Mouse (Mus musculus) layer of hippocampus, postnatal 10 days (tissue): ENCODE measurements around the gene Zbed6. TPM values are rescaled to one million over a fixed set of nuclear protein-coding genes. Genes with fewer than 3 reads are reported as not detected.

ENCODE experiments used
- DNase-seq, 2 experiments: peaks; one replicate each; pipeline ENCODE4 v3.0.0; 2021; ENCODE audit warnings: low spot score in 2 of 2
- total RNA-seq, 2 experiments: library from RNA; stranded (reverse); gene quantifications; 2 replicates each; pipeline ENCODE4 v1.2.3; 2021

Zbed6 gene
- total RNA-seq, 2 experiments from 2014 or later: 6.0 to 9.5 TPM

DNA sequence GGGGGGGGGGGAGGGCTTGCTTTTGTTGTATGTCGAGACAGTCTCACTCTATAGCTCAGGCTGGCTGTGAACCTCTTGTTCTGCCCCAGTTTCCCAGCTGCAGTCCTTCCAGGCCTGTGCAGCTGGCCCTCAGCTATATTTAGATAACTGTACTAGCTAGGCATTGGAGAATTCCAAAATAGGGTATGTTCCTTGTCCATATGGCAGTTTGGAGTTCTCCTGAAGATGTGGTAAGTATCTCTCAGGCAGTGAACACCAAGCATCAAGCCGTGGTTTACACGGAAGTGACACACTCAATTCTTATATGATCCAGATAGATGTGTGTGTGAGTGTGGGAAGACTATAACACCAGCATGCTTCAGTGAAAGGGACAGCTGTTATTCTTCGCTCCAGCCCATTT lies 2.7 kb upstream of the Zbed6 start:
- no peak for DNase-seq

GRCm38 (mm10) chr1:133662941-133663340 lies 2.3 kb upstream of the Zbed6 start:
- no peak for DNase-seq

- peak; percentile 88 to 91 for DNase-seq
Observed at GRCm38 (mm10) chr1:133661203-133661933, 683 bp upstream of the Zbed6 start, which contains the start of gene Gm38394. Gene Gm38394 (minus strand): TSS chr1:133661318.

GRCm38 (mm10) chr1:133658878-133659277 lies 1.8 kb downstream of the Zbed6 start:
- no peak for DNase-seq

- DNase-seq: no peak
Observed at GRCm38 (mm10) chr1:133656811-133657210, 3.9 kb downstream of the Zbed6 start.

- DNase-seq: no peak
Observed at GRCm38 (mm10) chr1:133653033-133653432, 7.7 kb downstream of the Zbed6 start.

- no peak for DNase-seq
Observed at GRCm38 (mm10) chr1:133650288-133651055, 10.2 kb downstream of the Zbed6 start.

DNA sequence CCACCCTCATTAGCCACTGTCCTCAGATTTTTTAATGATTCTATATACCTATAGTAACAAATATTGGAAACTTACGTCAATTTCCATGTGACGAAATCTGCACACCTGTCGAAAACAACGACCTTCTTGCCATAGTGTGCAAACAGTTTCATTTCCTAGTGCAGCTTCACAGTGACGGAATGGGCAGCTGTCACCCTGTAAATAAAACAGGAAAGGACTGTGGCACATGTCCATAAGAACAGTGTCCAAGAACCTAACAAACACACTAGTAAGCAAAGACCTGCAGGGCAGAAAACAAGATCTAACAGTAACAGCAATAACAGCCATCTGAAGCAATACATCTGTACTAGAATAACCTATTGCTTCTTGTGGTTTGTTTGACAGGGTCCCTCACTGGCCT lies 15.0 kb downstream of the Zbed6 start:
- no peak for DNase-seq

GRCm38 (mm10) chr1:133641163-133641562 lies 19.5 kb downstream of the Zbed6 start:
- no peak for DNase-seq

- no peak for DNase-seq
Observed at GRCm38 (mm10) chr1:133638517-133638916, 22.2 kb downstream of the Zbed6 start.

- no peak for DNase-seq
Observed at GRCm38 (mm10) chr1:133632168-133632567, 28.5 kb downstream of the Zbed6 start.

- no peak for DNase-seq
Observed at GRCm38 (mm10) chr1:133625052-133625451, 35.6 kb downstream of the Zbed6 start.

GRCm38 (mm10) chr1:133618311-133618710 lies 42.4 kb downstream of the Zbed6 start:
- no peak for DNase-seq

- no peak for DNase-seq
Observed at GRCm38 (mm10) chr1:133617908-133618307, 42.8 kb downstream of the Zbed6 start.

DNA sequence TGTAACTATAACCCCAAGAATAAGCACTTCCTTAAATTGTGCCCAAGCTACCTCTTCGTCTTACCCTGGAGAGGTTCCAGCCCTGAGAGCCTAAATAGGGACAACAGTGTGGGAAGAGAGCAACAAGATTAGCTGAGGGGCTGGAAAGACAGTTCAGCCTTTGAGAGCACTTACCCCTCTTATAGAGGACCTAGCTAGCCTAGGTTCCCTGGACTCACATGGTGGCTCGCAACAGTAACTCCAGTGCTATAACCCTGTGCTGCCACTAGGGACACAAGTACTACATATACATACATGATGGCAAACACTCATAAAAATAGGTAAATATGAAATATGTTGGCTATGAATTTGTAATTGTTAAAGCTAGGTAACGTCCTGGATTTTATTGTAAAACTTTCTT lies 46.9 kb downstream of the Zbed6 start:
- DNase-seq: no peak

DNA sequence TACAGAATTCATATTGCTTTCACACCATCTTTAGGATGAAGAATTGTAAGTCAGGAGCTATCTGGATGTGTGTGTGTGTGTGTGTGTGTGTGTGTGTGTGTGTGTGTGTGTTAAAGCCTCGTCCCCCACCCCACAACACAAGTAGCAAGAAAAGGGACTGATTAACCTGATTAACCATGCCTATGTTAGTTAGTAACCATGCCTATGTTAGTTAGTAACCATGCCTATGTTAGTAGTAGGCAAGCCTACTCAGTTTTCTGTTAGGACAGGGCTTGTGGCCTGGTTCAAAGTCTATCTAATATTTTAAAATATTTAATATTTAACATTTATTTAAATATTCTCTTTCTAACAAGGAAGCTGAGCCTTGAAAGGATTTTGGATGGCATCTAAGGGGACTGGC lies 49.2 kb downstream of the Zbed6 start:
- DNase-seq: no peak

- no peak for DNase-seq
Observed at GRCm38 (mm10) chr1:133610601-133611000, 50.1 kb downstream of the Zbed6 start.

DNA sequence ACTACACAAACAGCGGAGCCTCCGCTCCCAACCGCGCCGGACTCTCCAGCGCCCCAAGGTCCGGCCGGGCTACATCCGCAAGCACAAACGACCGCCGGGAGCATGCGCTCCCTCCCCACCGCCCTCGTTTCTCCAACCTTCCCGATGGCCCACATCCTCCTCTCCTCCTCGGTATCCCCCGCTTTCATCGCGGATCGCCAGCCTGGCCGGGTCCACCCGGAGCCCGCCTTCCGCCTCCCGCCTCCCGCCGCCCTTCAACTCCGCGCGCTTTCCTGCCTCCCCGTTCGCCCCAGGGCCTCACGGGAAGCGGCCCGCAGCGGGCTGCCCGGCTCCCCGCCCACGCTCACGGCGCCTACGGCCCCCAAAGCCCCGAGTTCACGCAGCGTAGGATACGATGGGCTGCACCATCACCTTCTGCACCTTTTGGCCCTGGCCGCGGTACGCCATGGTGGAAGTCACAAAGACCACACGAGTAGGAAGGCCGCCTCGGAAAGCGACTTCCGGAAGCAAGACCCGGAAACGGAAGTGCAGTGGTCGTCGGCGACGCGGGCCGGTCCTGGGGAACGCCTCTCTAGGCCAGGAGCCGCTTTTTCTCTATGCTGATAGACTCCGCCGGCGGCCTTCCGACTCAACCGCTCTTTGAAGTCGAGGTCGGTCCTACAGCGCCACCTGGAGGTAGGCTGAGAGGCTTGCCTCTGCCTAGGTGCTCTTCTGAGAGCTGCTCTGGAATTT lies 50.7 kb downstream of the Zbed6 start, which contains the start of gene Snrpe:
TSS of gene Snrpe (minus strand) at position 521 of the 732 bp plus-strand sequence.
- peak; percentile 97 for DNase-seq
